Comparison of ENCODE assay signal across 24 mouse cellular contexts in the genomic region with DNA sequence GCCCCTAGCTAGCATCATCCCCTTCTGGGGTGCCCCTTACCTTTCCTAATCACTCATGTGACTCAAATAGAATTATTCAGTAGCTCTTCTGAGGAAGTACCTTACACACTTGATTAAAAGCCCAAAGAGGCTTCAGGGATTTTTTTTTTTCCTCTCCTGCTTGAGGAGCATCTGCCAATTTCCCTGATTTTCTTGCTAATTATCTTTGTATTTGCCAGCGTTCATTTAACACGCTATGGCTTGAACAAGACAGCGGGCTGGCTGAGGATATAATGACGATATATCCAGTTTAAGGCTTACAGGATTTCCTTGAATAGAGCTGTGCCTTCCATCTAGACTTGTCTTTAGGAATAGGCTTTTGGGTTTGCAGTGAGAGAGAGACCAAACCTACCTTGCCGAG.
DNase-seq lines count a peak whose midpoint lies in the region; ATAC-seq and TF ChIP-seq lines count a peak whose summit lies in the region.
"Had no signal": no experiment of that assay in that cellular context is flagged by ENCODE, and none has a peak within 500 bp of the region (broad histone marks: within the 10 kb centered on the region; RNA-seq: fewer than 3 reads in every experiment).

No protein-coding gene starts in this region.

- no peaks in the 10 kb centered on the region for H3K36me3 ChIP-seq in forebrain, embryonic 14.5 days (ENCODE audit: control insufficient read depth, insufficient read depth, low read length)
- H3K36me3 ChIP-seq in forebrain, postnatal 0 days (ENCODE audit: insufficient read depth): no peaks in the 10 kb centered on the region
- H3K36me3 ChIP-seq in midbrain, postnatal 0 days (ENCODE audit: insufficient read depth, low read length): no peaks in the 10 kb centered on the region
- H3K36me3 ChIP-seq in midbrain, embryonic 16.5 days (ENCODE audit: control insufficient read depth, insufficient read depth, low read length): no peaks in the 10 kb centered on the region
- H3K36me3 ChIP-seq in stomach, embryonic 16.5 days (ENCODE audit: control insufficient read depth, insufficient read depth, low read length): 0 out of 2 replicates have a peak, but pooled peaks cover 2% of the 10 kb centered on the region
- H3K36me3 ChIP-seq: embryonic facial prominence, embryonic 12.5 days had no signal

- no peaks in the 10 kb centered on the region for H3K27me3 ChIP-seq in forebrain, embryonic 14.5 days (replicated peaks; ENCODE audit: control insufficient read depth, insufficient read depth, low read length)
- no peaks in the 10 kb centered on the region for H3K27me3 ChIP-seq in forebrain, postnatal 0 days (ENCODE audit: insufficient read depth, low read length)
- no peaks in the 10 kb centered on the region for H3K27me3 ChIP-seq in midbrain, postnatal 0 days (ENCODE audit: insufficient read depth, low read length)
- H3K27me3 ChIP-seq in midbrain, embryonic 16.5 days (ENCODE audit: control insufficient read depth, insufficient read depth, low read depth, low read length): no peaks in the 10 kb centered on the region
- no peaks in the 10 kb centered on the region for H3K27me3 ChIP-seq in stomach, embryonic 16.5 days (ENCODE audit: control insufficient read depth, insufficient read depth, low read length)
- H3K27me3 ChIP-seq: embryonic facial prominence, embryonic 12.5 days; embryonic facial prominence, embryonic 15.5 days; heart, embryonic 13.5 days had no signal

- no peak for TF ChIP-seq CTCF in forebrain, postnatal 0 days (IDR thresholded peaks at IDR 0.05; ENCODE audit: low read depth)
- TF ChIP-seq CTCF in midbrain, postnatal 0 days (IDR thresholded peaks at IDR 0.05): no peak

- 73% methylated on average over 5 of the region's 5 CpGs for WGBS in forebrain, embryonic 14.5 days
- WGBS in forebrain, postnatal 0 days: 50% methylated on average over 5 of the region's 5 CpGs
- 61% methylated on average over 5 of the region's 5 CpGs for WGBS in midbrain, postnatal 0 days
- WGBS in midbrain, embryonic 16.5 days: 71% methylated on average over 5 of the region's 5 CpGs
- WGBS in stomach, embryonic 16.5 days: 95% methylated on average over 5 of the region's 5 CpGs

- peak; percentile 67 for DNase-seq in forebrain, embryonic 14.5 days (ENCODE audit: low spot score)
- DNase-seq in forebrain, postnatal 0 days: no peak
- DNase-seq in midbrain, postnatal 0 days (ENCODE audit: low spot score): peak; percentile 5
- no peak for DNase-seq in thymus, postnatal 4 days
- DNase-seq: adrenal gland, adult 8-10 months; adrenal gland, postnatal 25 days; cerebellum, adult 18-20 months; cerebellum, adult 9-10 months; cerebellum, postnatal 14 days; gastrocnemius, postnatal 10 days; gastrocnemius, postnatal 36 days; heart, adult 2 months; heart, postnatal 14 days; heart, postnatal 4 days had no signal

- no peak overlapping the region for H3K4me2 ChIP-seq in forebrain, embryonic 14.5 days (ENCODE audit: low read length)
- no peak overlapping the region for H3K4me2 ChIP-seq in forebrain, postnatal 0 days (ENCODE audit: low read depth)
- H3K4me2 ChIP-seq in midbrain, postnatal 0 days (ENCODE audit: low read depth, low read length, poor library complexity, severe bottlenecking): no peak overlapping the region
- H3K4me2 ChIP-seq in midbrain, embryonic 16.5 days (ENCODE audit: low read length): no peak overlapping the region
- no peak overlapping the region for H3K4me2 ChIP-seq in stomach, embryonic 16.5 days (ENCODE audit: low read depth, low read length)
- H3K4me2 ChIP-seq: embryonic facial prominence, embryonic 12.5 days; embryonic facial prominence, embryonic 15.5 days; heart, embryonic 13.5 days; hindbrain, embryonic 14.5 days had no signal

- no peak overlapping the region for H3K4me3 ChIP-seq in forebrain, embryonic 14.5 days (ENCODE audit: low read depth, low read length)
- H3K4me3 ChIP-seq in forebrain, postnatal 0 days (ENCODE audit: low read depth, low read length): no peak overlapping the region
- H3K4me3 ChIP-seq in midbrain, postnatal 0 days (ENCODE audit: low read depth, low read length): no peak overlapping the region
- H3K4me3 ChIP-seq in midbrain, embryonic 16.5 days (ENCODE audit: low read depth, low read length): no peak overlapping the region
- H3K4me3 ChIP-seq in stomach, embryonic 16.5 days (replicated peaks; ENCODE audit: low read length): no peak overlapping the region
- H3K4me3 ChIP-seq: embryonic facial prominence, embryonic 12.5 days; embryonic facial prominence, embryonic 15.5 days; heart, adult 2 months; heart, embryonic 10.5 days; heart, embryonic 13.5 days had no signal

- H3K27ac ChIP-seq in forebrain, embryonic 14.5 days (ENCODE audit: low read depth, low read length): peak overlapping the region; percentile 35; the same call in 1 of the 2 replicates
- H3K27ac ChIP-seq in forebrain, postnatal 0 days (ENCODE audit: low read depth, low read length): no peak overlapping the region
- H3K27ac ChIP-seq in midbrain, postnatal 0 days (ENCODE audit: low read depth, low read length): no peak overlapping the region
- H3K27ac ChIP-seq in midbrain, embryonic 16.5 days (ENCODE audit: low read length): no peak overlapping the region
- H3K27ac ChIP-seq in stomach, embryonic 16.5 days (ENCODE audit: low read length): peak overlapping the region; percentile 50; the same call in 1 of the 2 replicates
- H3K27ac ChIP-seq: embryonic facial prominence, embryonic 12.5 days; embryonic facial prominence, embryonic 15.5 days; heart, adult 2 months; heart, embryonic 10.5 days; heart, embryonic 13.5 days; hindbrain, embryonic 14.5 days; hindbrain, postnatal 0 days had no signal

- no peaks in the 10 kb centered on the region for H3K4me1 ChIP-seq in forebrain, embryonic 14.5 days (ENCODE audit: control insufficient read depth, insufficient read depth, low read length)
- no peaks in the 10 kb centered on the region for H3K4me1 ChIP-seq in forebrain, postnatal 0 days (ENCODE audit: insufficient read depth)
- H3K4me1 ChIP-seq in midbrain, postnatal 0 days (ENCODE audit: insufficient read depth, low read length): no peaks in the 10 kb centered on the region
- H3K4me1 ChIP-seq in midbrain, embryonic 16.5 days (ENCODE audit: control insufficient read depth, insufficient read depth, low read length): no peaks in the 10 kb centered on the region
- H3K4me1 ChIP-seq in stomach, embryonic 16.5 days (ENCODE audit: control insufficient read depth, insufficient read depth, low read length): peaks cover 18% of the 10 kb centered on the region
- H3K4me1 ChIP-seq: embryonic facial prominence, embryonic 12.5 days had no signal

- no peaks in the 10 kb centered on the region for H3K9me3 ChIP-seq in forebrain, embryonic 14.5 days (replicated peaks; ENCODE audit: control insufficient read depth, low read length)
- no peaks in the 10 kb centered on the region for H3K9me3 ChIP-seq in forebrain, postnatal 0 days (ENCODE audit: low read length)
- H3K9me3 ChIP-seq in midbrain, postnatal 0 days (ENCODE audit: low read length): no peaks in the 10 kb centered on the region
- H3K9me3 ChIP-seq in midbrain, embryonic 16.5 days (replicated peaks; ENCODE audit: control insufficient read depth, low read length, poor library complexity, severe bottlenecking): no peaks in the 10 kb centered on the region
- no peaks in the 10 kb centered on the region for H3K9me3 ChIP-seq in stomach, embryonic 16.5 days (replicated peaks; ENCODE audit: control insufficient read depth, low read length)
- H3K9me3 ChIP-seq: embryonic facial prominence, embryonic 12.5 days; embryonic facial prominence, embryonic 15.5 days; heart, embryonic 10.5 days; heart, embryonic 13.5 days had no signal

- no peak for ATAC-seq in forebrain, embryonic 14.5 days
- no peak for ATAC-seq in forebrain, postnatal 0 days
- ATAC-seq in midbrain, postnatal 0 days (ENCODE audit: low FRiP score): no peak
- ATAC-seq in midbrain, embryonic 16.5 days: no peak
- no peak for ATAC-seq in stomach, embryonic 16.5 days (ENCODE audit: insufficient read depth, low FRiP score)
- ATAC-seq: activated CD4-positive, CD25-positive, alpha-beta regulatory T cell, adult 4 months; hindbrain, postnatal 0 days; inflammation-experienced regulatory T-cells, adult 6 months had no signal

- H3K9ac ChIP-seq in forebrain, embryonic 14.5 days (ENCODE audit: low read length): no peak overlapping the region
- H3K9ac ChIP-seq in forebrain, postnatal 0 days: no peak overlapping the region; the same call in 1 of the 2 replicates
- no peak overlapping the region for H3K9ac ChIP-seq in midbrain, postnatal 0 days (replicated peaks; ENCODE audit: low read length, poor library complexity, severe bottlenecking)
- no peak overlapping the region for H3K9ac ChIP-seq in midbrain, embryonic 16.5 days (ENCODE audit: low read depth, low read length)
- no peak overlapping the region for H3K9ac ChIP-seq in stomach, embryonic 16.5 days (ENCODE audit: low read length)
- H3K9ac ChIP-seq: embryonic facial prominence, embryonic 12.5 days; embryonic facial prominence, embryonic 15.5 days; heart, embryonic 13.5 days; hindbrain, embryonic 14.5 days had no signal

Comparison
In these comparisons a context has a peak if more than half of its experiments do, and no peak if none do; other contexts are left out.
1. DNase-seq: peak in forebrain, embryonic 14.5 days (single experiment) and midbrain, postnatal 0 days (single experiment); none in forebrain, postnatal 0 days (single experiment) and thymus, postnatal 4 days (single experiment).
2. H3K27ac ChIP-seq: peak in forebrain, embryonic 14.5 days (single experiment) and stomach, embryonic 16.5 days (single experiment); none in forebrain, postnatal 0 days (single experiment), midbrain, postnatal 0 days (single experiment) and midbrain, embryonic 16.5 days (single experiment).